Mouse (Mus musculus): Measurements from ENCODE around the gene Ubr4. TPM values are rescaled to one million over a fixed set of nuclear protein-coding genes. Genes with fewer than 3 reads are reported as not detected.

Gene Ubr4
- total and polyA plus RNA-seq, 2 experiments from 2014 or later: 41.0 to 80.6 TPM

DNA sequence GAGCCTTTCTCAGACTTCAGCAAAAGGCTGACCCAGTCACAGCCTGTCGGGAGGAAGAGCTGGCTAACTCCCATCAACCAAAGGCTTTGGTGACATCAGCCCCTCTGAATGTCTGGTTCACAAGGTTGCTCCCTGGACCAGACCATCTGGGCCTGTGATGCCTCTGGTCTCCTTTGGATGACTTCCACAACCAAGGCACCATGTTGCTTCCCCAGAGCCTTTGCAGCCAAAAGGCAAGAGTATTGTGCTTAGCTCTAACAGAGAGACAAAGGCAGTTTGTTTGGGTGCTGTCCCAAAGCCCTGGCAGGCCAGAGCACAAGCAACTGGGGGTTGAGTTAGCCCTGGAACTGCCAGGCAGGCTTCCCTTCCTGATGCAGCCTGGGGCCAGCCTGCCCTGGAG, 137.5 kb downstream of the Ubr4 start:
- ATAC-seq (ENCODE audit: insufficient read depth, low read depth): no peak
- Histone ChIP-seq H3K9ac (replicated peaks; ENCODE audit: low read depth, low read length) (no peak overlapping the region), H3K27ac (ENCODE audit: low read depth) (peak overlapping the region; percentile 43; the same call in 1 of the 2 replicates), H3K4me1 (ENCODE audit: control insufficient read depth, insufficient read depth) (no peaks in the 10 kb centered on the region), H3K36me3 (replicated peaks; ENCODE audit: control insufficient read depth, insufficient read depth, low read length) (peaks cover 64% of the 10 kb centered on the region), H3K4me2 (ENCODE audit: low read depth, low read length) (no peak overlapping the region), H3K27me3 (ENCODE audit: control insufficient read depth, insufficient read depth, low read length) (no peaks in the 10 kb centered on the region), H3K9me3 (replicated peaks; ENCODE audit: control insufficient read depth, low read length) (no peaks in the 10 kb centered on the region), H3K4me3 (ENCODE audit: low read depth, low read length) (no peak overlapping the region)
- DNase-seq (ENCODE audit: low spot score): no peak
- 63% methylated on average over 1 of the region's 1 CpGs for WGBS
- no peak for TF ChIP-seq EP300 (IDR thresholded peaks at IDR 0.05; ENCODE audit: low read depth)
- no peak for TF ChIP-seq CTCF (IDR thresholded peaks at IDR 0.05; ENCODE audit: low read depth)

DNA sequence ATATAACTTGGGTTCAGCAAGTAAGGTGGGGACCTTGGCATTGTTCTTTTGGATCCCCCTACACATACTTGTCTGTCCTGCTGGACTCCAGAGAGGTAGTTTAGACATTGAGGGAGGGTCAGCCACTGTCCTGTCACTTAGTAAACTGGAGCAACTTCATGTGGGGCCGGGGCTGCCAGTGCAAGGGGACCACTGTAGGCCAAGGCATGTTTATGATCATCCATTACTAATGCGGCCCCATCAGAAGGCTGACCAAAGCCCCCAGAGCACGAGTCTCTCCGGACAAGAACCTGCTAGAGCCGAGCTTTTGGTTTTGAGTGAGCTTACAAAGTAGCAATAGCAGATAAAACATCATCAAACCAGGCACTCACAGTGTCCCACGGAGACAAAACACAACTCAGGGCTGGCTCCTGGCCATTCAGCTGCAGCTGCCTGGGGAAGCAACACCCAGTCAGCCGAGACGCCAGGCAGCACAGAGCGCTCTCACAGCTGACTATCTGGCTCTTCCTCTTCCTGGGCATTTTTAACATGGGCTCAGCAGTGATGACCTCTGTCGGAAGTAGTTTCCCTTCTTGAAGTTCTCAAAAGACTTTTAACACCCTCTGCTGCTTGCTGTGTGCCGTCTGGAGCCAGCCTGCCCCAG, 138.1 kb downstream of the Ubr4 start:
- WGBS: 49% methylated on average over 11 of the region's 11 CpGs
- Histone ChIP-seq H3K27ac (ENCODE audit: low read depth) (peak overlapping the region; percentile 43; the same call in 1 of the 2 replicates), H3K27me3 (ENCODE audit: control insufficient read depth, insufficient read depth, low read length) (no peaks in the 10 kb centered on the region), H3K9ac (replicated peaks; ENCODE audit: low read depth, low read length) (no peak overlapping the region), H3K36me3 (replicated peaks; ENCODE audit: control insufficient read depth, insufficient read depth, low read length) (peaks cover 58% of the 10 kb centered on the region), H3K4me1 (ENCODE audit: control insufficient read depth, insufficient read depth) (no peaks in the 10 kb centered on the region), H3K9me3 (replicated peaks; ENCODE audit: control insufficient read depth, low read length) (no peaks in the 10 kb centered on the region), H3K4me2 (ENCODE audit: low read depth, low read length) (no peak overlapping the region), H3K4me3 (ENCODE audit: low read depth, low read length) (no peak overlapping the region)
- DNase-seq (ENCODE audit: low spot score) (peak; percentile 43), ATAC-seq (ENCODE audit: insufficient read depth, low read depth) (peak; percentile 34; the same call in 1 of the 2 replicates)
- TF ChIP-seq CTCF (IDR thresholded peaks at IDR 0.05; ENCODE audit: low read depth) (no peak), EP300 (IDR thresholded peaks at IDR 0.05; ENCODE audit: low read depth) (no peak)

DNA sequence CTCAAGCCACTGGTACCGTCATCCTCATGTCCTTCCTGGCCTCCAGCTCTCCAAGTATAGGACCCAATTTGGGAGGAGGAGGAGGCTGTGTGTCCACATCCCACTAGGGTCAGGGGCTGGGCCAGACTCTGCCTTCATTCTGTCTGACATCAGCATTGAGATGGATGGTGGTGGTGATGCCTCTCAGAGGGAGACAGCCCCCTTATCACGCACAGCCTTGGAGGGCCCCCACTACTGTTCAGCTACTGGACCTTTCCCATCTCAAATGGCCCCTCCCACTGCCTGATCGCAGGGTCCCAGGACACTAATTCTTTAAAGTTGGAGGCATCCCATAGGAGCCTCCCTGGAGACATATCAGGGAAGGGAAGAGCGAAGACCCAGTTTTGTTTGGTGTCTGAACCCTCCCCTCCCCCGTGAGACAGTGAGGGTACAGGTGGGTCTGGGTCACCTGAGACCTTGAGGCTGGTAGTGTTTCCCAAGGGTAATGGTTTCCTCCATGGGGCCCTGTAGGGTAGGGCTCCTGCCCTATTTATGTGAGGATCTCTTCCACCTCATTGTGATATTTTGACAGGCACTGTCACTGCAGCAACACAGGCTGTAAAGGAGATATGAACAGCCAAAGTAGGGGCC, 139.2 kb downstream of the Ubr4 start:
- Histone ChIP-seq H3K36me3 (replicated peaks; ENCODE audit: control insufficient read depth, insufficient read depth, low read length) (peaks cover 48% of the 10 kb centered on the region), H3K4me3 (ENCODE audit: low read depth, low read length) (no peak overlapping the region), H3K27ac (ENCODE audit: low read depth) (no peak overlapping the region; the same call in 1 of the 2 replicates), H3K9me3 (replicated peaks; ENCODE audit: control insufficient read depth, low read length) (no peaks in the 10 kb centered on the region), H3K4me2 (ENCODE audit: low read depth, low read length) (no peak overlapping the region), H3K9ac (replicated peaks; ENCODE audit: low read depth, low read length) (no peak overlapping the region), H3K27me3 (ENCODE audit: control insufficient read depth, insufficient read depth, low read length) (no peaks in the 10 kb centered on the region), H3K4me1 (ENCODE audit: control insufficient read depth, insufficient read depth) (no peaks in the 10 kb centered on the region)
- no peak for TF ChIP-seq CTCF (IDR thresholded peaks at IDR 0.05; ENCODE audit: low read depth)
- no peak for TF ChIP-seq EP300 (IDR thresholded peaks at IDR 0.05; ENCODE audit: low read depth)
- ATAC-seq (ENCODE audit: insufficient read depth, low read depth): no peak
- WGBS: 81% methylated on average over 5 of the region's 5 CpGs
- no peak for DNase-seq (ENCODE audit: low spot score)

DNA sequence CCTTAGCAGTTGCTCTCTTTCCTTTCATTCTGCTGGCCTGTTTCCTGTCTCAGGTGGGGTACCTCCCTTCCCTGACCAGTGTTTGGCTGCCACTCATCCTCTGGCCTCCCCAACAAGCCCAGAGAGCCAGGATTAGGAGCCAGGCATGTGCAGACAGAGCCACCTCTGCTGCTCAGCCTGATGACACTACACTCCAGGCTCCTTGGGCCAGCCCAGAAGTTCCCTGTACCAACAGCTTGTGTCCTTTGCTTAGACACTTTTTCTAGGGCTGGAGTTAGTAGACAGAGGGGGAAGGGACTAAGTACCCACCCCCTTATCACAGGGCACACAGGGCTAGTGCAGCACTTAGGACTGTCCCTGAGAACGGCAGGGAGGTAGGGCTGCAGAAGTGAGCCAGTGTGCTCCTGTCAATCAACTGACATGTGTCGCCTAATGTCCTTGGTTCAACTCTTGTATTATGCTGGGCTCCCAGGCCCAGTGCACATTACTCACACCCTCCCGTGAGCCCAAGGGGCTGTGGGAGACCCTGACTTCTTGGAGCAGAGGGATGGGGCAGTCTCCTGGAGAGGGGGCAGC, 139.9 kb downstream of the Ubr4 start:
- Histone ChIP-seq H3K4me3 (ENCODE audit: low read depth, low read length) (no peak overlapping the region), H3K27me3 (ENCODE audit: control insufficient read depth, insufficient read depth, low read length) (no peaks in the 10 kb centered on the region), H3K27ac (ENCODE audit: low read depth) (no peak overlapping the region), H3K9ac (replicated peaks; ENCODE audit: low read depth, low read length) (no peak overlapping the region), H3K4me2 (ENCODE audit: low read depth, low read length) (no peak overlapping the region), H3K9me3 (replicated peaks; ENCODE audit: control insufficient read depth, low read length) (no peaks in the 10 kb centered on the region), H3K4me1 (ENCODE audit: control insufficient read depth, insufficient read depth) (no peaks in the 10 kb centered on the region), H3K36me3 (replicated peaks; ENCODE audit: control insufficient read depth, insufficient read depth, low read length) (peaks cover 42% of the 10 kb centered on the region)
- 25% methylated on average over 3 of the region's 3 CpGs for WGBS
- TF ChIP-seq EP300 (IDR thresholded peaks at IDR 0.05; ENCODE audit: low read depth): no peak
- no peak for TF ChIP-seq CTCF (IDR thresholded peaks at IDR 0.05; ENCODE audit: low read depth)
- ATAC-seq (ENCODE audit: insufficient read depth, low read depth) (peak; percentile 70), DNase-seq (ENCODE audit: low spot score) (peak; percentile 69)

DNA sequence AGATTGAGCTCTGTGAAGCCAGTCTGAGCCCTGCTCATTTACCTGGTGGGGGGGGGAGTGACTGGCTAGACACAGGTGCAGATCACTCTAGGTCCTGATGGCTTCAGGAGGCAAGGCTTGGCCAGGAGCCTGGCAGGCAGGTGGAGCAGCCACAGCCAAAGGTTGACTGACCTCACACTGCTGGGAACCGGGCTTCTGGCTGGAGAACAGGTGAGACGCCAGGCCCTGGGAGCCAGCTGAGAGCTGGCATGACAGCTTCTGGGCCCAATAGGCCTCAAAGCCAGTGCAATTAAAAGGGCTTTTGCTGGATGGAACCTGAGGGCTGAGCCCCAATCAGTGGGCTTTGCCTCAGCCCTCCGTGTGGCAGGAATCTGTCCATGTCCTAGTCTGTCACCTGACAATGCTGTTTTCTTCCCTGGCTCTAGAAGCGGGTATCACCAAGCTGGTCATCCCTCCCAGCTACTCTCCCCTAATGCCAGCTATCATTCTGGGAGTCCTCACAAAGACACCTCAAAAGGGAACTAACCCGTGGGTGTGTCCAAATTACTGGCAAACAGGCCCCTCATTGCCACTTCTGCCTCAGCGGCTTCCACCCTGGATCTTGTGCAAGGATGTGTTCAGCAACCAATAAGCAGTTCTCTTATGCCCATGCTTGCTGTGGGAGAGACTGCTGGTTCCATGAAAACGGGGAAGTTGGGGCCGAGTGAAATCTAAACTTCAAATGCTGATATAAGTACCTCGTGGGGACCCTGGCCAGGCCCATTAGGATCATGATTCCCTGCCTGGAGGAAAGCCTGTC, 141.0 kb downstream of the Ubr4 start:
- 68% methylated on average over 9 of the region's 9 CpGs for WGBS
- H3K27ac ChIP-seq (ENCODE audit: low read depth): no peak overlapping the region
- no peak overlapping the region for H3K9ac ChIP-seq (replicated peaks; ENCODE audit: low read depth, low read length)
- ATAC-seq (ENCODE audit: insufficient read depth, low read depth) (no peak), DNase-seq (ENCODE audit: low spot score) (no peak)
- no peak overlapping the region for H3K4me2 ChIP-seq (ENCODE audit: low read depth, low read length)
- TF ChIP-seq CTCF (IDR thresholded peaks at IDR 0.05; ENCODE audit: low read depth): no peak
- TF ChIP-seq EP300 (IDR thresholded peaks at IDR 0.05; ENCODE audit: low read depth): no peak
- H3K27me3 ChIP-seq (ENCODE audit: control insufficient read depth, insufficient read depth, low read length): no peaks in the 10 kb centered on the region
- no peaks in the 10 kb centered on the region for H3K9me3 ChIP-seq (replicated peaks; ENCODE audit: control insufficient read depth, low read length)
- H3K4me3 ChIP-seq (ENCODE audit: low read depth, low read length): no peak overlapping the region
- H3K36me3 ChIP-seq (replicated peaks; ENCODE audit: control insufficient read depth, insufficient read depth, low read length): peaks cover 31% of the 10 kb centered on the region
- no peaks in the 10 kb centered on the region for H3K4me1 ChIP-seq (ENCODE audit: control insufficient read depth, insufficient read depth)
